ENCODE assay signal across 9 mouse cellular contexts in the genomic region with DNA sequence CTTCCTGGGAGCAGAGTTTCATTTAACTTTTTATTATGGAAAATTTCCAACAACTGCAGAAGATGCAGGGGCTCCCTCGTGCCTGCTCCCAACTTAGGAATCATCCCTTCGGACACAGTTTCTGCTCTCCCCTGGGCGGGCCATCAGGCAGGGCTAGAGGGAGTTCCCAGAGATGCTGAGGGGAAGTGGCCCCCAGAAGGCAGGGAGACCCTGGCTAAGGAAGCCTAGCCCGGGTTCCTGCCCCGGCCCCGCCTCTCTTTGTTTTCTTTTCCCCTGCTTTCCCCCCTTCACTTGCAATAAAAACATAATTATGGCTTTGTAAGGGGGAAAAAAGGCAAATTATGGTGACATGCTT.
DNase-seq lines count a peak whose midpoint lies in the region; ATAC-seq and TF ChIP-seq lines count a peak whose summit lies in the region.
"Had no signal": no experiment of that assay in that cellular context is flagged by ENCODE, and none has a peak within 500 bp of the region (broad histone marks: within the 10 kb centered on the region; RNA-seq: fewer than 3 reads in every experiment).

No protein-coding gene starts in this region.

- H3K9me3 ChIP-seq in kidney, embryonic 16.5 days (ENCODE audit: low read length): no peaks in the 10 kb centered on the region
- no peaks in the 10 kb centered on the region for H3K9me3 ChIP-seq in embryonic facial prominence, embryonic 15.5 days (replicated peaks)
- H3K9me3 ChIP-seq in intestine, embryonic 15.5 days: no peaks in the 10 kb centered on the region
- H3K9me3 ChIP-seq in neural tube, embryonic 11.5 days (ENCODE audit: control insufficient read depth, low read length): no peaks in the 10 kb centered on the region

- peak overlapping the region; percentile 56; the same call in 1 of the 2 replicates for H3K27ac ChIP-seq in kidney, embryonic 16.5 days (ENCODE audit: low read length)
- H3K27ac ChIP-seq in embryonic facial prominence, embryonic 15.5 days (replicated peaks): peak overlapping the region; percentile 73; the same call in 1 of the 2 replicates
- peak overlapping the region; percentile 23 for H3K27ac ChIP-seq in intestine, embryonic 15.5 days
- peak overlapping the region; percentile 60 for H3K27ac ChIP-seq in neural tube, embryonic 11.5 days (ENCODE audit: low read depth, low read length)
- no peak overlapping the region for H3K27ac ChIP-seq in layer of hippocampus, adult 2 months

- no peak for TF ChIP-seq CTCF in layer of hippocampus, adult 2 months (conservative IDR thresholded peaks at IDR 0.05)

- H3K4me1 ChIP-seq in kidney, embryonic 16.5 days (ENCODE audit: insufficient read depth, low read length): peaks cover 24% of the 10 kb centered on the region
- H3K4me1 ChIP-seq in embryonic facial prominence, embryonic 15.5 days: peaks cover 22% of the 10 kb centered on the region
- peaks cover 13% of the 10 kb centered on the region for H3K4me1 ChIP-seq in intestine, embryonic 15.5 days (replicated peaks)
- H3K4me1 ChIP-seq in neural tube, embryonic 11.5 days (ENCODE audit: control insufficient read depth, insufficient read depth, low read length): peaks cover 14% of the 10 kb centered on the region

- 8% methylated on average over 6 of the region's 6 CpGs for WGBS in kidney, embryonic 16.5 days
- 9% methylated on average over 6 of the region's 6 CpGs for WGBS in embryonic facial prominence, embryonic 15.5 days
- 24% methylated on average over 6 of the region's 6 CpGs for WGBS in intestine, embryonic 15.5 days
- 18% methylated on average over 6 of the region's 6 CpGs for WGBS in neural tube, embryonic 11.5 days

- no peak overlapping the region for H3K9ac ChIP-seq in kidney, embryonic 16.5 days (replicated peaks; ENCODE audit: low read length)
- H3K9ac ChIP-seq in embryonic facial prominence, embryonic 15.5 days: no peak overlapping the region
- H3K9ac ChIP-seq in intestine, embryonic 15.5 days: no peak overlapping the region
- no peak overlapping the region for H3K9ac ChIP-seq in neural tube, embryonic 11.5 days (ENCODE audit: low read length)

- ATAC-seq in kidney, embryonic 16.5 days (ENCODE audit: low FRiP score, low TSS enrichment): 0 out of 2 replicates have a peak, but pooled peaks have one; percentile 69
- 0 out of 2 replicates have a peak, but pooled peaks have one; percentile 49 for ATAC-seq in embryonic facial prominence, embryonic 15.5 days (ENCODE audit: insufficient number of reproducible peaks, low FRiP score, low TSS enrichment, low read depth)
- ATAC-seq in intestine, embryonic 15.5 days: no peak
- no peak for ATAC-seq in neural tube, embryonic 11.5 days (ENCODE audit: insufficient read depth, low FRiP score, low TSS enrichment)

- H3K4me3 ChIP-seq in kidney, embryonic 16.5 days (ENCODE audit: low read length): no peak overlapping the region
- H3K4me3 ChIP-seq in embryonic facial prominence, embryonic 15.5 days (replicated peaks): no peak overlapping the region
- no peak overlapping the region for H3K4me3 ChIP-seq in intestine, embryonic 15.5 days (replicated peaks)
- H3K4me3 ChIP-seq in neural tube, embryonic 11.5 days (ENCODE audit: low read depth, low read length): no peak overlapping the region
- H3K4me3 ChIP-seq in layer of hippocampus, adult 2 months: no peak overlapping the region

- H3K36me3 ChIP-seq in kidney, embryonic 16.5 days (ENCODE audit: insufficient read depth, low read length): no peaks in the 10 kb centered on the region
- H3K36me3 ChIP-seq in embryonic facial prominence, embryonic 15.5 days: no peaks in the 10 kb centered on the region
- H3K36me3 ChIP-seq in intestine, embryonic 15.5 days: no peaks in the 10 kb centered on the region
- H3K36me3 ChIP-seq in neural tube, embryonic 11.5 days (ENCODE audit: control insufficient read depth, insufficient read depth, low read length): no peaks in the 10 kb centered on the region

- DNase-seq in kidney, adult 9 months: no peak
- DNase-seq in neural tube, embryonic 11.5 days (ENCODE audit: low spot score): no peak
- DNase-seq in layer of hippocampus, adult 2 months (ENCODE audit: low spot score in 2 of 2): no peak
- DNase-seq in cerebellum, postnatal 4 days (ENCODE audit: low spot score in 2 of 2): no peak
- DNase-seq in layer of hippocampus, postnatal 36 days: no peak
- DNase-seq: thymus, adult 2 months had no signal

- no peaks in the 10 kb centered on the region for H3K27me3 ChIP-seq in kidney, embryonic 16.5 days (ENCODE audit: insufficient read depth, low read length)
- no peaks in the 10 kb centered on the region for H3K27me3 ChIP-seq in embryonic facial prominence, embryonic 15.5 days
- no peaks in the 10 kb centered on the region for H3K27me3 ChIP-seq in intestine, embryonic 15.5 days (replicated peaks)
- no peaks in the 10 kb centered on the region for H3K27me3 ChIP-seq in neural tube, embryonic 11.5 days (ENCODE audit: control insufficient read depth, insufficient read depth, low read length)

- peak overlapping the region; percentile 11; the same call in 1 of the 2 replicates for H3K4me2 ChIP-seq in kidney, embryonic 16.5 days (replicated peaks; ENCODE audit: low read depth, low read length)
- peak overlapping the region; percentile 24; the same call in 1 of the 2 replicates for H3K4me2 ChIP-seq in embryonic facial prominence, embryonic 15.5 days (replicated peaks)
- peak overlapping the region; percentile 11 for H3K4me2 ChIP-seq in intestine, embryonic 15.5 days (replicated peaks)
- H3K4me2 ChIP-seq in neural tube, embryonic 11.5 days (ENCODE audit: low read depth): peak overlapping the region; percentile 10; the same call in 1 of the 2 replicates

Comparison
In these comparisons a context has a peak if more than half of its experiments do, and no peak if none do; other contexts are left out.
1. ATAC-seq: peak in kidney, embryonic 16.5 days (single experiment) and embryonic facial prominence, embryonic 15.5 days (single experiment); none in intestine, embryonic 15.5 days (single experiment) and neural tube, embryonic 11.5 days (single experiment).
2. Peak in every context shown above with its lines, with median percentiles within 50 percentile points of each other: H3K4me2 ChIP-seq.